Mouse (Mus musculus): ENCODE measurements around the gene Kcnq5. TPM values are rescaled to one million over a fixed set of nuclear protein-coding genes. Genes with fewer than 3 reads are reported as not detected.
A peak's percentile ranks its signal among the peaks of the same experiment; 100 is the strongest.

The Kcnq5 gene
- 3.9 and 4.1 TPM in 2 replicates for polyA plus RNA-seq (2015; fragmentation: Nextera tagmentation; extraction: Ambion mirVana)

DNA sequence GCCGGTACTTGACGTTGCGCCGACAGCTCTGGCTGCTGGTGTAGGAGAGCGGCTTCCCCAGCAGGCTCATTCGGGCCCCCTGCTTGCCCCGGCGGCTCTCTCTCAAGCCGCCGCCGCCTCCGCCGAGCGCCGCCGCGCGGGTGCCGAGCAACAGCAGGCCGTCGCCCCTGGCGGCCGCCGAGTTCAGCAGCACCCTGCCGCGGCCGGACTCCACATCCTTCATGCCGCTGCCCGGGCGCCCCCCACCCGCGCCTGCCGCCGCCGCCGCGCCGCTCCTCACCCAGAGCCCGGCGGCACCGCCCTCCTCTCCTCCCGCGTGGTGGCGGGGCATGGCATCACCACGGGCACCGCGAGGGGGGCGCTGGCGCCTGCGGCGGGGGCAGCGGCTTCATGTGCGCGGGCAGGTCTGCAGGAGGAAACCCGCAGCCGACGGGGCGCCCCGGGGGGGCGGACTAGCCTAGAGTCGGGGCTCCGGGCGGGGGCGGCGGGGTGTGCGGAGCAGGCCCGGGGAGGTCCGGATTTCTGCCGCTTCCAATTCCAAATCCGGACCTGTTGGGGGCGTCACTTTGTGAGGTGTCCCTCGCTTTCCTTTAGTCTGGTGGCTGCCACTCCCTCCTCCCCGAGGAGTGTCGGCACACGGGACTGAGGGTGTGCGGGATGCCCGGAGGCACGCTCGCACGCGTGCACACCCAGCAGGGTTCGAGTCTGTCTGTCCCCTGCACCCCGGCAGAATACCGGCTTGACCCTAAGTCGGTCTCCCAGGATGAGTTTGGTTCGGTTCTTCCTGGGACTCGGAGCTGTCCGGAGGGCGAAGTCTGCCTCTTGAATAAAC is at the start of gene Kcnq5:
Gene Kcnq5 (minus strand): TSS at position 692 of the 832 bp plus-strand sequence.
- H3K9me3 ChIP-seq: no peaks in the 10 kb centered on the region
- peak; percentile 50; the same call in 1 of the 2 replicates for ATAC-seq (ENCODE audit: extremely low read depth, insufficient number of reproducible peaks, low FRiP score, low TSS enrichment)
- H3K4me2 ChIP-seq: peak within 1 kb of the TSS; percentile 90
- H3K27ac ChIP-seq (replicated peaks): peak within 1 kb of the TSS; percentile 92
- H3K36me3 ChIP-seq: no peaks in the 10 kb centered on the region
- H3K27me3 ChIP-seq (replicated peaks): no peaks in the 10 kb centered on the region
- 0% methylated on average over 64 of the region's 89 CpGs for WGBS
- H3K4me1 ChIP-seq: peaks cover 36% of the 10 kb centered on the region
- H3K4me3 ChIP-seq: peak within 1 kb of the TSS; percentile 85
- H3K9ac ChIP-seq: peak within 1 kb of the TSS; percentile 89

DNA sequence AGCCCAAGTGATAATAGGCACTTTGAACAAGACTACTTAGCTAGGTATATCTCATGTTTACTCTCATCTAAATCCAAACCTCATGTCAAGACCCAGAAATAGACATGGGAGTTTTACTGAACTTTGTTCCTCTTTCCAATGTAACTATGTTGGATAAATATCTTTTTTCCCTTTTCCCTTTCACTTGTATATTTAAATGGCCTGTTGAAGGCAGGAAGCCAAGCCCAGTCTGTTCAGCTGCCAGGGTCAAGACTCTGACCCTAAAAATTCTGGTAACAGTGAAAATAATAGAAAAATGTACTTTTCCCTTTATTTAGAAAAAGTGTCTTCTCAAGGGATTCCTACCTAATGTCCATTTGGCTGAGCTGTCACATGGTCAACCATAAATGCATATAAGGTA is 18.0 kb upstream of the Kcnq5 start:
- no peak overlapping the region for H3K9ac ChIP-seq
- no peaks in the 10 kb centered on the region for H3K4me1 ChIP-seq
- ATAC-seq (ENCODE audit: extremely low read depth, insufficient number of reproducible peaks, low FRiP score, low TSS enrichment): no peak
- no peak overlapping the region for H3K4me2 ChIP-seq
- H3K36me3 ChIP-seq: no peaks in the 10 kb centered on the region
- no peak overlapping the region for H3K27ac ChIP-seq (replicated peaks)
- H3K4me3 ChIP-seq: no peak overlapping the region
- H3K27me3 ChIP-seq (replicated peaks): no peaks in the 10 kb centered on the region
- no peaks in the 10 kb centered on the region for H3K9me3 ChIP-seq

DNA sequence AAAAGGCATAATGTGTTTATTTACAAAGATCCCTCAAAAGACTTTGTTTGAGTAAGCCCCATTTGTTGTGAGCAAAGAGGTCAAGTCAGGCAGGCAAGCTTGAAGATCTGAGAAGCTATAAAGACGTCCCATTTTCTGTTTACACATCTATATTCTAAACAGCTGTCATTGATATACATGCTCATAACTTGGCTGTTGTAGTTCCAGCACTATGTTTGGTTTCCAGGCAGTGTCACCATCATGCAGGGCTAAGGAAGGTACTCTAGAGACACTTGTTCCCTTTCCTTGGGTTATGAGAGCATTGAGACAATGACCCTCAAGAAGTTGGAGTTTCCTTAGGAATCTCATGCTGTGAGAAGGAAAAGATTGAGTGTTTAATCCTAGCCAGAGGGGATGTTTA is 17.6 kb upstream of the Kcnq5 start:
- Histone ChIP-seq H3K27ac (replicated peaks) (no peak overlapping the region), H3K36me3 (no peaks in the 10 kb centered on the region), H3K9ac (no peak overlapping the region), H3K4me1 (no peaks in the 10 kb centered on the region), H3K4me2 (no peak overlapping the region), H3K4me3 (no peak overlapping the region), H3K27me3 (replicated peaks) (no peaks in the 10 kb centered on the region), H3K9me3 (no peaks in the 10 kb centered on the region)
- WGBS: 70% methylated on average over 1 of the region's 1 CpGs
- ATAC-seq (ENCODE audit: extremely low read depth, insufficient number of reproducible peaks, low FRiP score, low TSS enrichment): no peak

DNA sequence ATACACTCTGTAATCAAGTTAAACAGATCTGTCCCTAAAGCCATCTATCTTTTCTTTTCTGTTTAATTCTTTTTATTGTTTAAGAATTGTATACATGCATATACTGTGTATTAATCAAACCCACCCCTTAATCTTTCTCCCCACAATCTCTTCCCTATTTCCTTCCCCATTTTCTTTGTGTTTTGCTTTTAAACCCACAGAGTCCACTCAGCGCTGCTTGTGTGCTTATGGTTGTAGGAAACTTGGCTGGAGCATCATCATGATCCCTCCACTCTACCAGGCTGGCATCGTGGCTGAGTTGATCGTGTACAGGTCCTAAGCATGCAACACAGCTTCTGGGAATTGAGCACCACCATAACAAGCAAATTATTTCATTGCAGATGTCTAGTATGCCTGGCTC is 12.3 kb upstream of the Kcnq5 start:
- Histone ChIP-seq H3K9ac (no peak overlapping the region), H3K4me1 (no peaks in the 10 kb centered on the region), H3K27ac (replicated peaks) (no peak overlapping the region), H3K4me2 (no peak overlapping the region), H3K4me3 (no peak overlapping the region), H3K9me3 (no peaks in the 10 kb centered on the region), H3K27me3 (replicated peaks) (no peaks in the 10 kb centered on the region), H3K36me3 (no peaks in the 10 kb centered on the region)
- no peak for ATAC-seq (ENCODE audit: extremely low read depth, insufficient number of reproducible peaks, low FRiP score, low TSS enrichment)
- 85% methylated on average over 3 of the region's 3 CpGs for WGBS

DNA sequence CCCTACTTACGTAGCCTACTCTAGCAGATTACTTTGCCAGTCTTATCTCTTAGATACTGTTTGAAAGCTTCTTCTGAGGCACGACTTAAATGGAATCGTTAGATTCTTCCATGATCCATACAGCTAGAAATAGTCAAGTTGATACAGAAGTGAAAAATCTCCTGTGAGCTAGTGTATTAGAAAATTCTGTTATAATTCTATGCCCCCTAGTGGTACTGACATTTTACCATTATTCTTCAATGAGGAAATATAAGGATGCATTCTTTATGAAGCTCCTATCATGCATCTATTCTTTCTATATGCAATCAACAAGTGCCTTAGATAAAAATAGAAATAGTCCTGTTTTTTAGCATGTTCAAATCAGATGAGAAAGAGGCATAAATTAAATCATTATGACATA is 5.4 kb upstream of the Kcnq5 start:
- Histone ChIP-seq H3K36me3 (no peaks in the 10 kb centered on the region), H3K27ac (replicated peaks) (no peak overlapping the region), H3K9ac (no peak overlapping the region), H3K4me3 (no peak overlapping the region), H3K9me3 (no peaks in the 10 kb centered on the region), H3K4me1 (peaks cover 18% of the 10 kb centered on the region), H3K4me2 (no peak overlapping the region), H3K27me3 (replicated peaks) (no peaks in the 10 kb centered on the region)
- ATAC-seq (ENCODE audit: extremely low read depth, insufficient number of reproducible peaks, low FRiP score, low TSS enrichment): no peak
- WGBS: 26% methylated on average over 3 of the region's 3 CpGs

DNA sequence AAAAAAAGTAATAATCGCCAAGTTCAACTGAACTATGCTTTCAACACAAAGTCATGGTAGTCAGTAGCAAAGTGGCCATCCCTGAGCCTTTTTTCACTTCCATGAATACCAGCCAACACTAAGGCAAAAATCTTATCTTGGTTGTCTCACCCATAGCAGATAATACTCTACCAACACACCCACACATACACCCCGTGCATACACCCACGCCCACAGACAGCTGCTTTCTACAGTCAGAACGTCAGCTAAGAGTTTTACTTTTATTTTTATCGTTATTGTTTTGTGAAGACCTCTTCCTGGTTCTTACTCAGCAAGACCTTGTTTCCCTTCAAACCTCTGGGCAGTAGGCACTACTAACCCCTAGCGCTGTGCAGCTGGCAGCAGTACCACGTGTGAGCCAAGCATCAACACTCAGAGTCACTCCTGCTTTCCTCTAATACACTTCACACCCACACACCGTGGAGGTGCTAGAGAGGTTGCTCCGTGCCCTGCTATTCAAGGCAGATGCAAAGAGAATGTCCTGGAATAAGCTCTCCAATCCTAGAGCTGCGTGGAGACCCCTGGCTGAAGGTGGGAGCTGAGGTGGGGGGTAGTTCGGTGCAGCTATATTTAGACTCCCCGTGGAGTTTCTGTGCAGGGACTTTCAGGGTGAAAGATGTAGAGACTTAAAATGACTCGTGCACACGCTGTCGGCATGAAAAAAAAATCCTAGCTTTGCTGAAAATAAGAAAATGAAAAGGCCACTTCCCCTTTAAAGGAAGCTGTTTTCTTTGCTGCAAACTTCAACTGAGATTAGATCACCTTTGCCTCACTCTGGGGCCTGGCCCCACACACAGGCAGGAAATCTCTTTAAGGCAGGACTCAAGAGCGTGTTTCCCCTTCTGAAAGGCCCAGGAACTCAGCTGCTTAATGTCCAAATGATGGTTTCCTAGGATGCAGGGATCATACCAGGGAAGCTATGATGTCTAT is 1.4 kb upstream of the Kcnq5 start:
- Histone ChIP-seq H3K4me3 (peak overlapping the region; percentile 85), H3K27me3 (replicated peaks) (no peaks in the 10 kb centered on the region)
- 13% methylated on average over 16 of the region's 16 CpGs for WGBS

DNA sequence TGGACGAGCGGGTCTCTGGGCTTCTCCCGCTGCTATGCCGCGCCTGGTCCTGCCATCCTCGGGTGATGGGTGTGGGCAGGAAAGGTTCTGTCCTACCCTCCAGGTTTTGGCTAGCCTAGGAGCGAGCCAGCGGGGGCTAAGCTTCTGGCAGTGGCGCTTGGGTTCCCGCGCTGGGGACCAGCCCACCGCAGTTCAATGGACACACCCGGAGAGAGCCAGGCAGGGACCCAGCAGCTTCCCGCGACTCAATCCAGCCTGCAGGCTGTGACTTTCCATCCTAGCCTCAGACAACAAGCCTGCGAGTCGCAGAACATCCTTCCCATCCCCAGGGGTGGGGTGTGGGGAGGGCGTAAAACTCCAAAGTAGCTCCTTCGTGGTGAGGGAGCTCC is 335 bp upstream of the Kcnq5 start:
- peak overlapping the region; percentile 85 for H3K4me3 ChIP-seq
- WGBS: under 1% methylated on average over 19 of the region's 19 CpGs
- no peak for ATAC-seq (ENCODE audit: extremely low read depth, insufficient number of reproducible peaks, low FRiP score, low TSS enrichment)
- H3K4me2 ChIP-seq: peak overlapping the region; percentile 90
- H3K9me3 ChIP-seq: no peaks in the 10 kb centered on the region
- H3K36me3 ChIP-seq: no peaks in the 10 kb centered on the region
- peak overlapping the region; percentile 89 for H3K9ac ChIP-seq
- H3K27ac ChIP-seq (replicated peaks): peak overlapping the region; percentile 92
- H3K4me1 ChIP-seq: peaks cover 36% of the 10 kb centered on the region
- H3K27me3 ChIP-seq (replicated peaks): no peaks in the 10 kb centered on the region

More for the DNA sequence above, 1.4 kb upstream of the Kcnq5 start:
- Histone ChIP-seq H3K9ac (peak overlapping the region; percentile 37), H3K36me3 (no peaks in the 10 kb centered on the region), H3K4me1 (peaks cover 27% of the 10 kb centered on the region), H3K27ac (replicated peaks) (peak overlapping the region; percentile 92), H3K9me3 (no peaks in the 10 kb centered on the region), H3K4me2 (peak overlapping the region; percentile 90)
- peak; percentile 34; the same call in 1 of the 2 replicates for ATAC-seq (ENCODE audit: extremely low read depth, insufficient number of reproducible peaks, low FRiP score, low TSS enrichment)

DNA sequence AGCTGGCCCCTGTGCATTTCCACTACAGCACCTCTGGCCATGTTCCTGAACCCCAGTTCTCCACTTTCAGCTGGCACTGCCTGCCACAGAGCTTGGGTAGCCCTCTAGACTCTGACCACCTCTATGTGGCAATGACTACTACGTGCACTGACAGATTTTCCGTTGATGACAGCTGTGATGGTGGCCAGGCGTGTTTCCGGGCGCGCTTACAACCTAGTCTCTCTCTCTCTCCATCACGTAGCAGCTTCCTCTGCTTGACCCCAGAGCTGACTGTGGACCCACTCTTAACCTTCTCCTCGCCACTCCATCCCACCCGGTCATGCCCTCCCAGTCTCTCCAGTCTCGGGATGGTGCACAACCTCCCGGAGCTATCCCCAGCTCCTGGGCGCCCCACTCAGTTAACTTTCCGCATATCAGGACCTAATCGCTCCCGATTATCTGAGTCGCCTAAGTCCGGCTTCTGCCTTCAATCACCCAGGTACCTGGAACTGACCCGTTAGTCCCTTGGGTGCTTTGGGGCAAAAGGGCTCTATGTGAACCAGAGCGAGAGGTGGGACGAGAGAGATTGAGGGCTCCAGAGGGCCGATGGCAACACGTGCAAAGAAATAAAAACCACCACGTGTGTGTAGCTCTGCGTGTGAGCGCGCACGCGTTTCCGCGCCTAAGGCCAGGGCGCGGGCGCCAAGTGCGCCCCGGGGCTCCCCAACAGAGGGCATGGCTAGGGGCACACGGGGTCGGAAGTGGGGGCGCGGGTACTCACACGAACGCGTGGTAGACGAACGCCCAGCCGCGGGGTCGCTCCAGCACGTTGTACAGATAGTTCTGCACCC is 1.1 kb downstream of the Kcnq5 start:
- H3K4me3 ChIP-seq: peak overlapping the region; percentile 85
- no peaks in the 10 kb centered on the region for H3K9me3 ChIP-seq
- peaks cover 36% of the 10 kb centered on the region for H3K4me1 ChIP-seq
- no peaks in the 10 kb centered on the region for H3K27me3 ChIP-seq (replicated peaks)
- peak overlapping the region; percentile 92 for H3K27ac ChIP-seq (replicated peaks)
- under 1% methylated on average over 47 of the region's 48 CpGs for WGBS
- peak overlapping the region; percentile 89 for H3K9ac ChIP-seq
- H3K4me2 ChIP-seq: peak overlapping the region; percentile 90
- peak; percentile 32; the same call in 1 of the 2 replicates for ATAC-seq (ENCODE audit: extremely low read depth, insufficient number of reproducible peaks, low FRiP score, low TSS enrichment)
- H3K36me3 ChIP-seq: no peaks in the 10 kb centered on the region

DNA sequence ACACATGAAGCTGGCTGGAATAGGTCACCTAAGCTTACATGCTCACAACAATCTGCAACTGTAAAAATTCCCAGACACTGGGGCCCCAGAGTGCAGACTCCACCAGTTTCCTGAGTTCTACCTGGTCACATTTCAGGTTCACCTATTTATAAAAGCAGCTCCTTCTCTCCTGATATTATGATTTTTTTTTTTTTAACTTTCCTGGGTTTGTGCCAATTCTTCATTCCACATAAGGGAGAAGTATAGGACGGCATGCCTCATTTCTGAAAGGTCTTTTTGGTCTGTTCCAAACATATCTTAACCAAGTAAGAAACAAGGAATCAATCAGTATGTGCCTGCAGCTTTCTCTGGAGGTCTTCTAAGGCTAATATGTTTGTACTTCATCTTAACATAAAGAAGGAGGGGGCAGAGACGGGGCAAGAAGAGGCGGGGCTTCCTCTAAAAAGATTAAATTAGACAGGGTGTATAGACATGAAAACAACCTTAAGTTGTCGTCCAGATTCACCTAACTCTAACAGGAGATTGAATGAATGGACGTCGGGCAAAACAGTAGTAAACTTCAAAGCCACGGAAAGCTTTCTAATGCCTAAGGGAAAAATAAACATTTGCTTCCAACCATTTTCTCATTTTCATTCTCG is 2.0 kb downstream of the Kcnq5 start:
- H3K4me1 ChIP-seq: peaks cover 36% of the 10 kb centered on the region
- H3K36me3 ChIP-seq: no peaks in the 10 kb centered on the region
- no peaks in the 10 kb centered on the region for H3K9me3 ChIP-seq
- no peak for ATAC-seq (ENCODE audit: extremely low read depth, insufficient number of reproducible peaks, low FRiP score, low TSS enrichment)
- H3K4me2 ChIP-seq: peak overlapping the region; percentile 90
- peak overlapping the region; percentile 85 for H3K4me3 ChIP-seq
- peak overlapping the region; percentile 89 for H3K9ac ChIP-seq
- peak overlapping the region; percentile 92 for H3K27ac ChIP-seq (replicated peaks)
- no peaks in the 10 kb centered on the region for H3K27me3 ChIP-seq (replicated peaks)
- WGBS: 6% methylated on average over 8 of the region's 8 CpGs

DNA sequence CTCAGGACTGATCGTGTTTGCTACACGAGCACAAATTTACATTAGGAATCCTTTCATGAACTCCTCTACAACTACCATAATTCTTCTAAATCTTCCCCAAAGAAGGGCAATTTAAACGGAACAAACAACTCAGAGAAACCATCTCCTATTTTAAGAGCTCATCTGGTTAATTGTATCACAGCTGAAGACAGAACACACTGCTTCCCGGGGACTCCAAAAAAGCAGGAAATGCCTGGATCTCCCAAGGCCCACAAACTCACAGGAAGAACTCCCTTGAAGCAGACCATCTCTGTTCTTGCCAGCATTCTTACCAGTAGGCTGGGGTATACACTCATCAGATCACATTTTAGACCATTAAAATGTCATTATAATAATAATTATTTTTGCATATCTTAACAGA is 3.7 kb downstream of the Kcnq5 start:
- Histone ChIP-seq H3K9ac (no peak overlapping the region), H3K27ac (replicated peaks) (no peak overlapping the region), H3K27me3 (replicated peaks) (no peaks in the 10 kb centered on the region), H3K4me3 (no peak overlapping the region), H3K9me3 (no peaks in the 10 kb centered on the region), H3K4me2 (no peak overlapping the region), H3K36me3 (no peaks in the 10 kb centered on the region), H3K4me1 (peaks cover 25% of the 10 kb centered on the region)
- ATAC-seq (ENCODE audit: extremely low read depth, insufficient number of reproducible peaks, low FRiP score, low TSS enrichment): no peak
- WGBS: 39% methylated on average over 4 of the region's 4 CpGs

Data from heart, embryonic 13.5 days (tissue).